Mouse (Mus musculus) CD4-positive helper T cell, adult 2 months (primary cell): ENCODE results near the gene Asb15.

Experiments
- DNase-seq: peaks from one replicate; pipeline ENCODE4 v3.0.0-alpha.2; 2012; ENCODE audit warnings: low read depth, missing footprints, low spot score

Asb15 gene

GRCm38 (mm10) chr6:24528064-24528243 is at the start of gene Asb15:
Gene Asb15, plus strand, starts transcription at chr6:24528144.
- no peak for DNase-seq

GRCm38 (mm10) chr6:24486530-24486929 is 41.4 kb upstream of the Asb15 start:
- no peak for DNase-seq

GRCm38 (mm10) chr6:24490341-24490740 is 37.6 kb upstream of the Asb15 start:
- DNase-seq: peak; percentile 15

- DNase-seq: no peak
Observed at GRCm38 (mm10) chr6:24504141-24504540, 23.8 kb upstream of the Asb15 start.

- DNase-seq: peak; percentile 72
Observed at GRCm38 (mm10) chr6:24514552-24515284, 13.2 kb upstream of the Asb15 start, which contains the start of gene Iqub. Gene Iqub, minus strand, starts transcription at chr6:24515067.

GRCm38 (mm10) chr6:24516197-24516596 is 11.7 kb upstream of the Asb15 start:
- DNase-seq: peak; percentile 45

- DNase-seq: no peak
Observed at GRCm38 (mm10) chr6:24525705-24526104, 2.2 kb upstream of the Asb15 start.

GRCm38 (mm10) chr6:24527155-24528063 is 535 bp upstream of the Asb15 start, which contains the start of gene Ndufa5:
Gene Ndufa5, minus strand, starts transcription at chr6:24528013.
- peak; percentile 98 for DNase-seq

GRCm38 (mm10) chr6:24530166-24530565 is 2.2 kb downstream of the Asb15 start:
- peak; percentile 73 for DNase-seq

GRCm38 (mm10) chr6:24530711-24531420 is 2.9 kb downstream of the Asb15 start:
- no peak for DNase-seq

- no peak for DNase-seq
Observed at GRCm38 (mm10) chr6:24532804-24533203, 4.9 kb downstream of the Asb15 start.

- no peak for DNase-seq
Observed at GRCm38 (mm10) chr6:24538435-24538834, 10.5 kb downstream of the Asb15 start.

GRCm38 (mm10) chr6:24540106-24540505 is 12.2 kb downstream of the Asb15 start:
- no peak for DNase-seq

- DNase-seq: no peak
Observed at GRCm38 (mm10) chr6:24542393-24542792, 14.4 kb downstream of the Asb15 start.

- no peak for DNase-seq
Observed at GRCm38 (mm10) chr6:24543119-24543591, 15.2 kb downstream of the Asb15 start.

GRCm38 (mm10) chr6:24546716-24547420 is 18.9 kb downstream of the Asb15 start:
- DNase-seq: no peak

- no peak for DNase-seq
Observed at GRCm38 (mm10) chr6:24549801-24550200, 21.9 kb downstream of the Asb15 start.

GRCm38 (mm10) chr6:24552046-24552445 is 24.1 kb downstream of the Asb15 start:
- no peak for DNase-seq

- no peak for DNase-seq
Observed at GRCm38 (mm10) chr6:24554427-24555086, 26.6 kb downstream of the Asb15 start.

GRCm38 (mm10) chr6:24555488-24555887 is 27.5 kb downstream of the Asb15 start:
- DNase-seq: no peak

- DNase-seq: no peak
Observed at GRCm38 (mm10) chr6:24564081-24564480, 36.1 kb downstream of the Asb15 start.
